Mouse (Mus musculus) lung, postnatal 36 days (tissue): ENCODE results near the gene Gpsm2.

ENCODE experiments used
- DNase-seq: peaks from one replicate; pipeline ENCODE4 v3.0.0; 2022; ENCODE audit warnings: mixed read lengths

The Gpsm2 gene

DNA sequence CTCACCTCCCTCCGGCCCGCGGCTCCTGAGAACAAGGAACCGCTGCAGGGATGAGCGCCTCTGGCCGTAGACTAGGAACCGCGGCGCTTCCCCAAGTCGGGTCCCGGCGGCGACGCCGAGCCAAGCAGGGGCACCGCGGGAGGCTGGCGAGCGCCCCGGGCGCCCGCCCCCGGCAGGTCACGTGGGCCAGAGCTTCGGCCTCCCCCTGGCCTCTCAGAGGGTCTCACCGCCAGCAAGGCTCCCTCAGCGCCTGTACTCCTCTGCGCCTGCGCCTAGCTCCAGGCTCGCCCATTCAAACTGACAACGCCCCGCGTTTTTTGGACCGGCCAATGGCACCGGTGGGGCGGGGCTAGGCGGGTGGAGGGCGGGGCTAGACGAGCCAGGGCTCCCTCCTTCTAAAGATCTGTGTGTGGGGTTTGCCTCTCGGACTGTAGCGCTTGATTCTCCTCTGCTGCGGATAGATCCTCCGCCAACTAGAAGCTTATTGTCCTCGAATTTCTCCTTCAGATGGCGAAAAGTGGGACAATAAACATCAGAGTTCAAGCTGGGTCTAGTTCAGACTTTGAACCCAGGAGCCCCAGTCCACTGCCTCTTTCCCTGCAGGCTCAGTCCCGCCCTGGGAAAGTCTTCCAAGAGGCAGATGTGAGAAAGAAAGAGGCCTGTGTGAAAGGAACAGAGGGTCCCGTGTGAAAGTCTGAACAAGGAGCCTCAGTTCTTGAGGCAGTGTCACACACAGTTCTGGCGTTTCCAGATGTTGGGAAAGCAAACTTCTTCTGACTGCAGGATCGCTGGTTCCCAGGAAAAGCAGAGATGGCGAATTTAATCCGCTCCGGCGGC, at the start of gene Gpsm2:
Gene Gpsm2 (minus strand): TSS at position 274 of the 837 bp plus-strand sequence.
- peak; percentile 96 for DNase-seq

DNA sequence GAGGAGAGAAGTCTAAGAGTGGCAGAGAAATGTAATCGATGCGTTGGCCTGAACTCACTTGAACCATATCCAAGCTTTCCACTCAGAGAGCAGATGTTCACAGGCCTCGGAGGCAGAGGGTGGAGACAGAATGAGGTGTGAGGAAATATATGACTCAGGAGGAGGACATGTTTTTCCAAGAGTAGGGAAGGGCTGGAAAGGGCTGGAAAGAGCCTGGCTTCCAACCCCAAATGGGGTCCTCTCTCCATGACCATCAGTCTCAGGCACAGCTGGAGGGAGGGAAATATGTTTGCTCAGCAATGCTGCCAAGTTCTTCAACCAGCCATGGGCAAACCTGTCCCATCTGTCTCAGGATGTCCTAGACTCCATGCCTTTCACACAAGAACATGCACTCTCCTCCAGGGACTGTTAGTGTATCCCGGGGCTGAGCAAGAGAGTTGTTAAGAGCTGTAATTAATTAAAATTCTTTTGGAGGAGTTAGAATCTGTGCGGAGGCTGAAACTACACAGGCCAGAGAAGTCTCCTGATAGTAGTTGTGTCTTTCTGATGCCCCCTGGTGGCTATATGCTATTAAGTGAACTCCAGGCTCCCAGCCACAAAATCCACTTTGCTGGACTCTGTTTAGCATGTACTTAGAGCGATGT, 48.7 kb upstream of the Gpsm2 start:
- DNase-seq = peak; percentile 91

DNA sequence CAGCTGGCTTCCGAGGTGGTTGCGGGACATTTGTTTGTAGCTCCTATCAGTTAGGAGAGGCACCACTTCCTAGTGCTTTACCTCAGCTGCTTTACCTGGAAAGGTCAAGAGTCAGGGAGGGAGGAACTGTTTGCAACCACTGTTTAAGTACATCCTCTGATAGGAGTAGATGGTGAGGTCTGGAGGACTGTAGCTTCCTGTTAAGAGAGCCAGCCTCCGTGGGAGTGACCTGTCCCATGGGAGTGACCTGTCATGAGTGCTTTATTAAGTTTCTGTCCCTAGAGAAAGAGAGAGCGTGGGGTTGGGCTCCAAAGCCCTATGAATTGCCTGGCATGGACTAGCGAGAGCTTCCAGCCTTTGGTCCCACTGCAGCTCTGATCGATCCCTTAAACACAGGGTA, 47.4 kb upstream of the Gpsm2 start:
- no peak for DNase-seq

DNA sequence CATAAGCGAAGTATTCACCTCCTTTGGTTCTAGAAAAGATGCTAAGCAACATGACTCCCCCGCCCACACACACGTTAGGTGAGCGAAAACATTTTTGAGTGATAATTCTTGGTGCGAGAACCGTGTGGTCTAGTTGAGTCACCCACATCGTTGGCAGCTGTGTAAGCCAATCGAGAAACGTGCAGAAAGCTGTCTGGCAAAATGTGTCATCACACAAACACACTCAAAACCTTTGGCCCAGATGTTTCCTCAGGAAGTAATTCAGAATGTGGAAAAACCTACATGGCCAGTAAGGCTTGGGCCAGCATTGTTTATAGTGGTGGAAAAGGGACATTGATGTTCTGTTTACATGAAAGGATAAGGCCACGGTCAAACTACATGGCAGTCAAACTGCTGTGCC, 45.3 kb upstream of the Gpsm2 start:
- no peak for DNase-seq

DNA sequence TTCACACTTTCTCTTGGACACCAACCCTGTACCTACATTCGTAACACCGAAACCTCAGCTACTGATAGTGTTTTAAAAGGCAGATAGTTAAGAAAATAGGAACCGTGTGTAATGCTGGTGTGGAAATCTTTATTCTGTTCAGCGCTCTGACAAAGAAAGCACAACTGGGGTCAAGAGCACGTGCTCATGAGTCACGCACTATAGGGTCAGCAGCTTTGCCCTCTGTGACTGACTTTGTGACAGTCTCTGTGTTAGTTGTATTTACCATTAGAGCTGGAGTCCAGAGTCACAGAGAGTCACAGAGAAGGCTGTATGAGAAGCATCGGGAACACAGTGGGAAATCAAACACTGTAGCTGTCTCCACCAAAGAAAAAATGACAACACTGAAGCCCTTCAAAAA, 44.8 kb upstream of the Gpsm2 start:
- no peak for DNase-seq

DNA sequence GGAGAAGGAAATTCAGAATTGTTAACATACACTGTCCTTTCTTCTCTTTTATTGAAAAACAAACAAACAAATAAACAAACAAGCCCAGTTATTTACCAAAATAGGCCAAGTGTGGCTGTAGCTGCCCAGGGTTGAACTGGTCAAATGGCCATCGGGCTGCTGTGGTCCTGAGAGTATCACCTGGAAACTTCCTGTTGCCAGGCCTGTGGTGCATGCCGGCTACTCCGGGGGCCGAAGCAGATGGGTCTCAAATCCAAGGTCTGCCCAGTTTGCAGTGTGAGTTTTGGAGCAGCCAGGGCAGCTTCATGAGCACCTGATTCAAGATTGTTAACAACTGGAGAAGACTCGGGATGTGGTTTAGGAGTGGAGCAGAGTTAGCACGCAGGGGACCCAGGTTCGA, 43.4 kb upstream of the Gpsm2 start:
- DNase-seq = no peak

DNA sequence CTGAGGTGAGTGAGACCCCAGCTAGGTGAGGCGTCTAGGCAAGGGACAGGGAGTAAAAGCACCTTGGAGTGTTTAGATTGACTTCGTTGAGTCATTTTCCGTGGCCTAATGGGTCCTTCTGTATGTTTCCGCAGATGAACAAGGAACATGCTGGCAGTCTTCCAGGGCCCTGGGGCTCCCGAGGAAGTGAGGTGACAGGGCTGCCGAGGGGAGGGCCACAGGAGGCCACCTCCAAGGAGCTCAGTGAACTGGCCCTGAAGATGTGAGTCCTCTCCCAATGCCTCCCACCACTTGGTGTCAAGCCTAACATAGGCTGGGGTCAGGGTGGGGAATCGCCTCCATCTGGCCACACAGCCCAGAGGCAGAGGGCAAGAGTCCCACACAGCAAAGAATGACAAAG, 42.9 kb upstream of the Gpsm2 start:
- DNase-seq = no peak

DNA sequence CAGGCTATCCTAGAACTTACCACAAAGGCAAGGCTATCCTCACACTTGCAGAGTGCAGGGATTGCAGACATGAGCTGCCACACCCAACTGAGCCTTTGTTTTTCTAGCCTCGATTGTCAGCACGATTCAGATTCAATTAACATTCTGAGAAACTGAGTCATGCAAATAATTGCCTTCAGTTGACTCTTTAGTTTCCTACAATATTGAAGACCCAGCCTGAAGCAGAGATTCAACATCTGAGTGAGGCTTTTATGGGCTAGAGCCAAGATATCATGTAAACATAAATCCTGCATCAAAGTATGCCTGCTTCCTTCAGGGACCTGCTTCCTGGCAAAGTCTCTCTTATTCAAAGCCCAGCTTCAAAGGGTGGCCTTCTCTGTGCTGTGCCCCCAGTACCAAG, 41.6 kb upstream of the Gpsm2 start:
- no peak for DNase-seq

DNA sequence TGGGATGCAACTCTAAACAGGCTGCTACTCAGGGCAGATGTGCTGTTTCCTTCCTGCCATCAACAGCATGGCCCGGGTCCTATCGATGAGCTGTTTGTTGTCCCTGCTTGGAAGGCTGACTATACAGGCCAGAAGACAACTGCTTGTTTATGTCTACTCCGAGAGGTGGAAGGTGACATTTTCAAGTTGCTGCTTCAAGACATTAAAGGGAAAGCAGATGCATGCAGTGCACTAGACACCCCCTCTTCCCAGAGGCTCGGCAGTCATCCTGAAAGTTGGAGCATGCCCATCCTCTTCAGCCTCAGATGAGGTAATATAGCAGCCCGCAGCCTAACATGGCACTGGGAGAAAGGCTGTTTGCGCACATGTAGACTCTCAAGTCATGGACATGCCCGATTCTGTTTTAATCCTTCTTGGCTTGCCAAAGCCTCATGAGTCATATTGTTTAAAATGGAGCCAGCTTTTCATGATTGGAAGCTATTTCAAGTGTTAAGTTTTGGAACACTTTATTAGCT, 40.5 kb upstream of the Gpsm2 start:
- DNase-seq = peak; percentile 44

DNA sequence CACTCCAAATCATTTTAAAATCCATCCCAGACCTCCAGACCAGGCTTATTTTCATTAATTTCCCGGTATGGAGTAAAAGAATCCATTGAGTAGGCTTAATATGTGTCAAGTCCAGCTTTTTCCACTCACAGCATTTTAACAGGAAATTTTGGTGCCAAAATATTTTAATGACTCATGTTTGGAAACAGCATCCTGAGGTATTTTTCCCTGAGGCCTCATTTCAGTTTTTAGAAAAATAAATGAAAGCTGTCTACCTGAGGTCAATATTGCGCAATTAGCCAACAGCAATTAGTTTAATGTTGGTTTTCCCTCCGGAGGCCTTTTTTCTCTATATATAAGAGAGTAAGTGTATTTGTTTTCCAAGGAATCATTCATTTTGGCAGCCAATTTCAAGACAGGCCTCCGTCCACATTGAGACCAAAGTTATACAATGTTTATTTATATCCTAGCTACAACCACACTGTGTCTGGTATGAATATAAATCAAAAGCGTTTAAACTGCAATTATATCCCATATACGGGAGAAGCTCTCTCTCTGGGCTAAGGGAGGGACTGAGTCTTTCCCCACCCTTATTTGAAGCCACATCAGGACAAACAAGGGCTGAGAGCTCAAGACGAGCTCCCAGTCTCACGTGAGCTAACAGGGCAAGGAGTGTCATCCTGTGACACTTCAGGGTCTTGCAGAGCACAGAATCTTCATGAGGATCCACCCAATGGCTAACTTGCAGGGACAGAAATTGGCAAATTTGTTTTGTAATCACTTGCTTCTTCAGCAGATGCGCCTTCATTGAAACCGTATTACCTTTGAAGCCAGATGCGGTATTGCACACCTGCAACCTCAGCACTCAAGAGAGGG, 37.7 kb upstream of the Gpsm2 start:
- peak; percentile 21 for DNase-seq

DNA sequence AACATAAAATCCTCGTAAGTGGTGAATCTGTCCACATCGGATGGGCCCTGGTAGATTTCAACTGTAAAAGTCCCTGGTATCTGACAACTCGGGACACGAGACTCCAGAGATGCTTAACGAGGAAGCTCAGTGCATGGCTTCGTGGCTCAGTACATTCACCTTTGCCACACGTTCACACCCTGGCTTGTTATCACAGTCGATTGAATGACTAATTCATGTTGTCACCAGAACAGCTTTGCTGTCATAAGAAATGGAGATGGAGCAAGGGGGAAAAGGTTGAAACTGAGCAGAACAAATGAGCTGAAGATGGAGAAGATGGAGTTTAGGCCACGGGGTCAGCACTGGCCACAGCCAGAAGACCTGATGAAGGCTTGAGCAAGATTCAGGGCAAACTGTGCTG, 35.5 kb upstream of the Gpsm2 start:
- no peak for DNase-seq

DNA sequence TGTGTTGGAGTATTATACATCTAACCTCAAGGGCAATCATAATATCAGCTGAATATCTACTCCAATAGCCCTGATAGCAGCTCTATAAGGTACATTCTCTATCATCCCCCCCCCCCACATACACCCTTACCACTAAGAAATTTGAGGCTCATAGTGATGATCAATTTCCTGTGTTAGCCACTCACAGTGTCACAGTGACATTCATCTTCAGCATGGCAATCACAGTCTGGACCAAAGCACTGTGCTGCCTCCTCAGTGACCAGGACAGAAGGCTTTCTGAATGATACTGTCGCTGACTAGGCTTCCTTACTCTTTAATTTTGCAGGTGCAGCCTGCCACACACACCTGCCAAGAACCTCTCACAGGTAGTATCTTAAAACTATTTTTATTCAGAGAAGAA, 34.0 kb upstream of the Gpsm2 start:
- no peak for DNase-seq

DNA sequence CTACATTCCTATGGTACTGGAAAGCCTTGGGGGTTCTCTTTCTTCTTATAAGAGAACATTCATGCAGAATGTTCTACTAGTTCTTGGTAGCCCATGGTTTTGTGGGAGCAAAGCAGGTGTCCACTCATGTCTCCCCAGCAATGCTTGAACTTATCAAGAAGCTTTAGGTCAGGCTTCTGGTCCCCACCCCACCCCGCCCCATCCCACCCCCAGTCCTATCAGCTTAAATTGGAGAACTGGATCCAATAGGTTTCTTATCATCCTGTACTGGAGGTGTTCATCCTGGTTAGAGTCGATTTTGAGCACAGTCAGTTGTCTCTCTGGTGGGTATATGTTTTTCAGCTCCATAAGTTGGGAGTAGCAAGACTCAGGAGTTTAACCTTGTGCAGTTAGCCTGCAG, 33.4 kb upstream of the Gpsm2 start:
- no peak for DNase-seq

DNA sequence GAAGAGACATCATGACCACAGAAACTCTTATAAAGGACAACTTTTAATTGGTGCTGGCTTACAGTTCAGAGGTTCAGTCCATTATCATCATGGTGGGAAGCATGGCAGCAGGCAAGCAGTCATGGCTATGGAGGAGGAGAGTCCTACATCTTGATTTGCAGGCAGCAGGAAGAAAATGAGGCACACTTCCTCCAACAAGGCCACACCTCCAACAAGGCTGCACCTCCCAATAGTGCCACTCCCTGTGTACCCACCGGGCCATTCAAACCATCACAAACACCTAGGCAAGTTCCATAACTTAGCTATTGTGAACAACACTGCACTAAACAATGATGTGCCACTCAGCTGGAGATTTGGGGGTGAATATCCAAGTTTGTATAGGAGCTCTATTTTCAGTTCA, 32.4 kb upstream of the Gpsm2 start:
- DNase-seq = no peak

DNA sequence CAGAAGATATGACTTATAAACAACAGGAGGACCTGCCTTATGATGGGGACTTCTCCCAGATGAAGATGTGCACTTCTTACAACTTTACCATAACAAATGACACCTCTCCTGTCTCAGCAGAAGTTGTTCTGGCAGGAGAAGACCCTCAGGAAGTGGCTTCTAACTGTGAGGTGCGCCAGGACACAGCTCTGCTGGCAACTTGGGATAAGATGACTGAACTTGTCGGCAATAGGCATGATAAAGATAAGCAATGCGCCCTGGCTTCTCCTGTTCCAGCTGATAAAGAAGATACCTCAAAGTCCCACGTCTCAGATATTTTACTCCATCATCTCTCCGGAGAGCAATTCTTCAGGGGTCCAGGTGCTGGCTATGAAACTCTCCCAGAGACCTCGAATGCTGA, 29.6 kb upstream of the Gpsm2 start:
- no peak for DNase-seq

DNA sequence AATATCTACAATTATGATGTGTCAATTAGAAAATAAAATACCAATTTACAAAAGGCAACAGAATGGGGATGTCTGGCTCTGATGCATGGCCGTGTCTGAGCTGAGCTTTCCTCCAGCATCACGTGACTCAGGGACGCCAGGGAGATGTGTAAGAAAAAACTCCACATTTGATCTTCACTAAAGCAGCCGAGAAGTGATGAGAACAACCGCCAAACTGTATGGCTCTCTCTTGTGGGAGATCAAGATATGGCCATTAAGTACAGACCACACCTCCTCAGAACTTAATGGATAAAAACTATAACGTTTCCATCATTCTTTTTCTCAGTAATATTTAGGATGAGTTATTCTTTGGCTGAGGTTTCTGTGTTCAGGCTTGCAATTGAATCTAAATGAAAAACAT, 29.0 kb upstream of the Gpsm2 start:
- no peak for DNase-seq

DNA sequence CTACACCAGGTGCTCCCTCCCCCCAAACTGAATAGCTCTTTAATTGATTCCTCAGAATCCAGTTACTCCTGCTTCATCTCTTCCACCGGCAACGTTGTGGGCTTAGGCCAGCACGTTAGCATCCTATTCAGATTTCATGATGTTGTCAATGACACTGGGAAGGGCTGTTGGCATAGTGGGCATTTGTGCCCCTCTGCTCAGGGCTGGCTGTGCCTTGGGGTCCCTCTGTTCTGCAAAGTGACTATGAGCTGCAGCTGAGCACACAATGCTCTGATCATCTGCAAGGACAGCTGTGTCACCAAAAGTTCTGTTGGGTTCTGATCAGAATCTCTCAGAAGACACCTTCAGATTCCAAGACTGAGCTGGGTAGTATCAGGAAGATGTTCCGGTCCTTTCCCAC, 22.0 kb upstream of the Gpsm2 start:
- no peak for DNase-seq

DNA sequence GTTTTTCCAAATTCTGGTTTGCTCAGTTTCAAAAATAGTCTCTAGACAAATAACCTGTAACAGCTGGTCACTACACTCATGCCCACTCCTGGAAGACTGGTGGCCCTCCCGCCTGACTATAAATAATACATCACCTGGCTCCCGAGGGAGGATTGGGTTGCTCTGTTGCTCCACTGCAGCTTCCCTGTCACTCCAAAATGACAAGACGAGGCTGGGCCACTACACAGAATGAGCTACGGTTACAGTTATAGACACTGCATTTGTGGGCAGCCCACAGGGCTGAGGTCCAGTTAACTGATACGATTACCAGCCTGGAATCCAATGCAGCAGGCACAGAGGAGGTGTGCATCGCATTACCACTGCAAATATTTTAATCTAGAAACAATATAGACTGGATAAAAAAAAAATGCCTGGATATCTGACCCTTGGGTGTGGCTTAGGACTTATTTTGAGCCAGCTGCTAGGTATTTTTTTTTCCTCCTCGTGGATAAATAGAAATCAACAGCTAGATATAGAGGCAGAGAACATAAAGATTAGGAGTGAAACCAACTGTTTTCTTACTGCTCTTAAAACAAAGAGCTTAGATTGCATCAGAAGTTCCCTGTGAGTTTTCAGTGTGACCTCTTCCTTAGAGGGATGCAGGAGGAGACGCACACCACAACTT, 17.1 kb upstream of the Gpsm2 start, which contains the start of gene Aknad1:
Gene Aknad1 (plus strand): TSS at position 614 of the 664 bp plus-strand sequence.
- DNase-seq = no peak

DNA sequence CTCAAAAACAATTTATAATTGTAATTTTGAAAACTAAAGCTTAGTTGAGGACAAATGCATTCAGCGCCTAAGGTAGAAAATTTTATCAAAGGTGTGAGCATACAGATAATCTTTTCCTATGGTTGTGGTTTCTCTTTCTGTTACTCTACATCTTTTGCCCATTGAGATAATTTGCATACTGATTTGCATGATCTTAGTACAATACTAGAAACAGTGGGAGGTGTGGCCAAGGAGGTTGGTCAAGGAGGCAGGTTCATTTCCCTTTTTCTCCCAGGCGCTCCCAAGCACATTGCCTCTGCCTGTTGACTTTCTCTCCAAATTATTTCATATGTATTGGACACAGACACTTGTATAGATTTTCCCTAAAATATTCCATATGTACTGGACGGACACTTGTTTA, 15.7 kb upstream of the Gpsm2 start:
- DNase-seq = no peak

DNA sequence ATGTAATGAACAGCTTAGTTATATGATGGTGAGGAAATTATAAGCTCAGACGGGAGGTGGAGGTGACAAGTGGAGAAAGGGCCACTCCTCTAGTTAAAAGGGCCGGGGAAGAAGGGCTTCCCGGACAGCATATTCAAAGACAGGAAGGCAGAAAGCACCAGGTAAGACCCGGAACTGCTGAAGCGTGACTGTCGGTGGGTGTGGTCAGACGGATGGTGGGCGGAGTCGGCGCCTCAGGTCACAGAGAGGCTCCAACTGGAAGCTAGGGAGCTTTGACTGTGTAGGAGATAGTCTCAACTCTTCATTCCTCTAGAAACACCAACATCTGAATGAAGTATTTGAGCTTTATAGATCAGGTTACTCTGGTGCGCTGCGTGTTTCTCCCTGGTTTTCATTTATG, 8.2 kb upstream of the Gpsm2 start:
- DNase-seq = peak; percentile 46

DNA sequence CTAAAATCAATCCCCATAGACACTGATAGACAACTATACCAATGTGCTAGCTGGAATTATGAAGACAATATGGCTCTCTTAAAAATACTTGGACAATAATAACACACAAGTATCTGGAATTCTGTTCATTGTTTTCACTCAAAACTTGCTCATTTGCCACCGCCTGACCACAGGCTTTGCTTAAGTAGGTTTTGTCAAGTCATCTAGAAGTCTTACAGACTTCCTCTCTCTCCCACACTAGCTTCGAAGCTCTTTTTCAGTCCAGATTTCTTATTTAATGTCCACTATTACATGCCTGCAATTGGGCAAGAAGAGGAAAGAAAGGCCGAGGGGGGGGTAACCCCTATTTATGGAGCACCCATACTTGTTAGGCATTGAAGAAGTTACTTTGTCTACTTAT, 5.7 kb upstream of the Gpsm2 start:
- no peak for DNase-seq

DNA sequence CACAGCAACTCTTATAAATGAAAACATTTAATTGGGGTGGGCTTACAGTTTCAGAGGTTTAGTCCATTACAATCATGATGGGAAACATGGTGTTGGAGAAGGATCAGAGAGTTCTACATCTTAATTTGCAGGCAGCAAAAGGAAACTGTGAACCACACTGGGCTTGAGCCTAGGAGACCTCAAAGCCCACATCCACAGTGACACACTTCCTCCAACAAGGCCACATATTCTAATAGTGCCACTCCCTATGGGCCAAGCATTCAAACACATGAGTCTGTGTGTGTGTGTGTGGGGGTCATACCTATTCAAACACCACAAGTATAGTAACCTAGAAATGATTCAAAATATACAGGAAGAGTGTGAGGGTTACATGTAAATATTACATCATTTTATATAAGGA, 5.2 kb upstream of the Gpsm2 start:
- no peak for DNase-seq

DNA sequence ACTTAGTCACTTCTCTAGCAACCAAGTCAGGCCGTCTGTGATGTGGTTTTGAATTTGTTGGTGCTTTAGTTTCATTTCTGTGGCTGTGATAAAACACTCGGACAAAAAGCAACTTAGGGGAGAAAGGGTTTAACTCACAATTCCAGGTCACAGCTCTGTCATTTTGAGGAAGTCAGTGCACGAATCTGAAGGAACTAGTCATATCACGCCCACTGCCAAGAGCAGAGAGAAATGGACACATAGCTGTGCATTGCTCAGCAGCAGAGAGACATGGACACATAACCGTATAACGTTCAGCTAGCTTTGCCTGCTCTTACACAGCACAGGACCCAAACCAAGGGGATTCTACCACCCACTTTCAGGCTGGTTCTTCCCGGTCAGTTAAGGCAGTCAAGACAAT, 4.3 kb upstream of the Gpsm2 start:
- DNase-seq = peak; percentile 26
